Mouse (Mus musculus) brain, embryonic 14.5 days (tissue): ENCODE measurements around the gene Stap1.

ENCODE experiments used
- CTCF ChIP-seq: fragments of 200-500 bp; IDR thresholded peaks from 2 replicates; pipeline ENCODE4 v1.5.1; 2012; ENCODE audit warnings: inconsistent platforms, mild to moderate bottlenecking, moderate library complexity, borderline replicate concordance; ENCODE audit not compliant: insufficient read depth, insufficient read length; ENCODE audit errors: extremely low read depth
- POLR2A ChIP-seq: fragments of 200-500 bp; IDR thresholded peaks from 2 replicates; pipeline ENCODE4 v1.6.1; 2012; ENCODE audit warnings: mild to moderate bottlenecking, inconsistent platforms, borderline replicate concordance; ENCODE audit not compliant: poor library complexity, insufficient read depth, insufficient read length, severe bottlenecking; ENCODE audit errors: extremely low read depth

- no peak for TF ChIP-seq POLR2A
- no peak for TF ChIP-seq CTCF
These were observed at the start of gene Stap1 for GRCm38 (mm10) chr5:86071538-86071937.
